Mouse (Mus musculus) heart, postnatal 0 days (tissue): ENCODE measurements around the gene Id1.

Experiments used
- CTCF ChIP-seq: IDR thresholded peaks from 2 replicates; pipeline ENCODE4 v1.5.1; 2016; ENCODE audit warnings: antibody characterized with exemption, control low read depth, low read depth
- EP300 ChIP-seq: IDR thresholded peaks from 2 replicates; pipeline ENCODE4 v1.6.1; 2016; ENCODE audit warnings: antibody characterized with exemption, low read depth

DNA sequence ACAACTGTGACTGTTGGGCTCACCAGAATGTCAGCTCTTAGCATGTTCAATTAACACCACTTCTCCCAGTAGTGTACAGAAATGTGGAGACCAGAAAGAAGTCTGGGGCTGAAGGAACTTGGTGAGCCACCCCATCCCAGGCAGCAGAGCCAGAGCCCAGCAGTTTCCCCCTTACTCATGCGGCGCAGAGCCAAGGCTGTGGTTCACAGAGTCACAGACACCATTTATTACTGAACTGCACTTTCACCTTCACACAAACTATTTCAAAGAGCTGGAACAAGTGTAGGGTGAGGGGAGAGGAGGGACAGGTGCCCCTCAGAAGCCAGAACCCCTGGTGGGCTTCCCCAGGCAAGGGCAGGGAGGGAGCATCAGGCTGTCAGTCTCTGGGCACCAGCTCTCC lies 44.4 kb downstream of the Id1 start:
- no peak for TF ChIP-seq EP300
- TF ChIP-seq CTCF: no peak
